Mouse (Mus musculus) heart, embryonic 10.5 days (tissue): ENCODE results near the gene Pla2g12a. TPM values are rescaled to one million over a fixed set of nuclear protein-coding genes. Genes with fewer than 3 reads are reported as not detected.

Experiments used
- DNase-seq: peaks from one replicate; pipeline ENCODE4 v3.0.0-alpha.2; 2017; ENCODE audit warnings: low spot score
- H3K27ac ChIP-seq: fragments of 300-500 bp; sonication (generic); 2 replicates; pipeline ENCODE4 v1.5.1; 2016; ENCODE audit warnings: mild to moderate bottlenecking
- H3K27me3 ChIP-seq: fragments of 300-500 bp; sonication (generic); 2 replicates; pipeline ENCODE4 v1.6.1; 2016; ENCODE audit warnings: mild to moderate bottlenecking; ENCODE audit not compliant: poor library complexity, insufficient read depth, severe bottlenecking
- H3K36me3 ChIP-seq: fragments of 300-500 bp; sonication (generic); 2 replicates; pipeline ENCODE4 v1.6.1; 2016; ENCODE audit warnings: mild to moderate bottlenecking, moderate library complexity
- H3K4me1 ChIP-seq: fragments of 300-500 bp; sonication (generic); 2 replicates; pipeline ENCODE4 v1.6.1; 2016; ENCODE audit warnings: mild to moderate bottlenecking
- H3K4me3 ChIP-seq: fragments of 300-500 bp; sonication (generic); 2 replicates; pipeline ENCODE4 v1.5.1; 2016; ENCODE audit warnings: mild to moderate bottlenecking, moderate library complexity
- H3K9me3 ChIP-seq: fragments of 300-500 bp; sonication (generic); 2 replicates; pipeline ENCODE4 v1.6.1; 2016; ENCODE audit warnings: mild to moderate bottlenecking, moderate library complexity
- WGBS: fragments of 180-500 bp; shearing (Covaris S2); methylation state at CpG from one replicate; pipeline ENCODE4 v1.1.7; 2016; 5-methylcytosine and 5-hydroxymethylcytosine counted together
- polyA plus RNA-seq: library from polyadenylated mRNA; unstranded; fragments of >200 nt; fragmentation: Nextera tagmentation; extraction: Ambion mirVana; gene quantifications from 2 replicates; pipeline ENCODE4 v1.2.1, GENCODE M21; 2016

The Pla2g12a gene
- 53.3 and 64.1 TPM in 2 replicates for polyA plus RNA-seq

DNA sequence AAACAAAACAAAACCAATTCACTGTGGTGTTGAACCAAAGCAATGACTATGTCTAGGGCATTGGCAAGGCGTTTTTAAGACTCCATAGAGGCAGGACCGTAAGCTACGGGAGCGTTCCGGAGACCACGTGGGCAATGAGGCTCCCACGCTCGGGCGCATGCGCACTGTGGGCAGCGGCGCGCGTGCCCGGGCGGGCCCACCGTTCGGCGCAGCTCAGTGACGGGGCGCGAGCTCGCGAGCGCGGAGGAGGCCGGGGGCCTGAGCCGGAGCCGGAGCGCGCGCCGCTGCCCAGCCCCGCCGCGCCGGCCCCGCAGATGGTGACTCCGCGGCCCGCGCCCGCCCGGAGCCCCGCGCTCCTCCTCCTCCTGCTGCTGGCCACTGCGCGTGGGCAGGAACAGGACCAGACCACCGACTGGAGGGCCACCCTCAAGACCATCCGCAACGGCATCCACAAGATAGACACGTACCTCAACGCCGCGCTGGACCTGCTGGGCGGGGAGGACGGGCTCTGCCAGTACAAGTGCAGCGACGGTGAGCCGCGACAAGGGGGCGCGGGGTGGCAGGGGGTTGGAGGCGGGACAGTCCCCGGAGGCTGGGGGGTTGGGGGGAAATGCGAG lies at the start of gene Pla2g12a:
Gene Pla2g12a, plus strand, starts transcription at position 202 of the 617 bp plus-strand sequence.
- WGBS = under 1% methylated on average over 64 of the region's 66 CpGs
- Histone ChIP-seq H3K9me3 (no peaks in the 10 kb centered on the region), H3K36me3 (no peaks in the 10 kb centered on the region), H3K4me1 (peaks cover 14% of the 10 kb centered on the region), H3K27ac (peak within 1 kb of the TSS; percentile 92), H3K4me3 (peak within 1 kb of the TSS; percentile 79), H3K27me3 (no peaks in the 10 kb centered on the region)
- peak; percentile 90 for DNase-seq

DNA sequence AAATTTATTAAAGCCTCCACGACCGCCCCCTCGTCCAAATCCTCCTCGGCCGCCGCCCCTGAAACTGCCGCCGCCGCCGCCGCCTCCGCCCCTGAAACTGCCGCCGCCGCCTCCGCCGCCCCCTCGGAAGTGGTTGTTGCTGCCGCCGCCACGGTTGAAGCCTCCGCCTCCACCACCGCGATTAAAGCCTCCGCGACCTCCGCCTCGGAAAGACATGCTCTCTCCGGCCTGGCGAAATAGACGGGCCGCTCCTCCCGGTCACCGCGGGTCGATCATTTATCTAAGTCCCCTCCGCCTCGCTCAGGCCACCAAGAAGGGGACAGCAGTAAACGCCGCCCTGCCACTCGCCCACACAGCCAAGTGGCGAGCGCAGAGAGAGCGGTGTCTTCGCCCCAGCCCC lies 47.8 kb upstream of the Pla2g12a start:
- WGBS = under 1% methylated on average over 45 of the region's 45 CpGs
- Histone ChIP-seq H3K4me3 (peak overlapping the region; percentile 82), H3K27me3 (no peaks in the 10 kb centered on the region), H3K4me1 (peaks cover 10% of the 10 kb centered on the region), H3K27ac (peak overlapping the region; percentile 91), H3K9me3 (no peaks in the 10 kb centered on the region), H3K36me3 (peaks cover 30% of the 10 kb centered on the region)
- DNase-seq = peak; percentile 79

DNA sequence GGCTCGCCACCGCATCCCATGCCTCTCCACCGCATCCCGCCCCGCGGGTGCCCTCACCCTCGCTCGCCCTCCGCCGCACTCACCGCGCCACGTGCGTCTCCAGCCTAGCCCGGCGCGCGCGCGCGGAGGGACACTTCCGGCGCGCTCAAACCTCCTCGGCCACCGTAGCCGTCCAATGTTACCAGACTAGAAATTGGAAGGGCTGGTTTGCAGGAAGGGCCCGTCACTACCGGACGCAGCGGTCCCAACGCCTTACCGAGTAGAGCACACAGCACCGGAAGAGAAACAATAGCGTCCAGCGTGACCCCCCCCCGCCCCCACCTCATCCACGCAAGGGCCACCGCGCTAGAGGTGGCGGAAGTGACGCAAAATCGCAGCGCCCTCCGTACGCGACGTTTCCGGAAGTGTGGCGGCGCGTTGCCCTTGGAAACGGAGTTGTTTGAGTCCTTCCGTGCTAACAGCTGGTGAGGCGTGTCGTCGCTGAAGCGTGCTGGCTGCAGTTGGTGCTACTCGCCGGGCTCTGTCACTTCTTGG lies 47.3 kb upstream of the Pla2g12a start, which contains the start of gene Gar1:
Gene Gar1, minus strand, starts transcription at position 362 of the 534 bp plus-strand sequence.
- Histone ChIP-seq H3K27ac (peak within 1 kb of the TSS; percentile 91), H3K4me3 (peak within 1 kb of the TSS; percentile 82), H3K36me3 (peaks cover 25% of the 10 kb centered on the region), H3K27me3 (no peaks in the 10 kb centered on the region), H3K9me3 (no peaks in the 10 kb centered on the region), H3K4me1 (peaks cover 14% of the 10 kb centered on the region)
- under 1% methylated on average over 60 of the region's 60 CpGs for WGBS
- peak; percentile 97 for DNase-seq

DNA sequence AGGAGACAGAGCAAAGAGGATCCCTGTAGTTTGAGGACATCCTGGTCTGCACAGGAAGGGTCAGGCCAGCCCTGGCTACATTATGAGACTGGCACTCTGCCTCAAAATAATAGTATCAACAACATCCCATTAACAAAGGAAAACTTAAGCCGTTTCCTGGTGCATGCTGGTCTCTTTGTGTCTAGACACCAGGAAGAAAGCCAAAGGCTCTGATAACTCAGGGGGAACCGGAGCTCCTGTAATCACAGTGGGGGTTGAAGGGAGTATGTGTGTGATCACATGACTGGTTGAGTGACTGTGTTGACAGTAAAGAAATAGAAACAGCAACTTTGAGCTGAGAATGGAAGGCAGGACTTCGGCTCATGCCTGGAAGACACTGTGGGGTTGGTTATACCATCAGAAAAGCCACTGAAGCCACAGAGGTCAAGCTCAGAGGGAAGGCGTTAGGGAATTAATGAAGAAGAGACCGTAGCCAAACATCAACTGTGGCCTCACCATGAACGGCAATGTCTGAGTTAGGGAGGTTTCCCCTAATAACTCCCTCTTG lies 42.9 kb upstream of the Pla2g12a start, which contains the start of gene Cfi:
Gene Cfi, plus strand, starts transcription at position 497 of the 547 bp plus-strand sequence.
- H3K27me3 ChIP-seq = no peaks in the 10 kb centered on the region
- DNase-seq = no peak
- WGBS = 47% methylated on average over 6 of the region's 6 CpGs
- peaks cover 6% of the 10 kb centered on the region; the same call in 1 of the 2 replicates for H3K4me1 ChIP-seq
- H3K9me3 ChIP-seq = no peaks in the 10 kb centered on the region
- H3K4me3 ChIP-seq = 0 out of 2 replicates have a peak within 1 kb of the TSS, but pooled peaks have one; percentile 22
- no peaks in the 10 kb centered on the region for H3K36me3 ChIP-seq
- H3K27ac ChIP-seq = peak within 1 kb of the TSS; percentile 43; the same call in 1 of the 2 replicates

DNA sequence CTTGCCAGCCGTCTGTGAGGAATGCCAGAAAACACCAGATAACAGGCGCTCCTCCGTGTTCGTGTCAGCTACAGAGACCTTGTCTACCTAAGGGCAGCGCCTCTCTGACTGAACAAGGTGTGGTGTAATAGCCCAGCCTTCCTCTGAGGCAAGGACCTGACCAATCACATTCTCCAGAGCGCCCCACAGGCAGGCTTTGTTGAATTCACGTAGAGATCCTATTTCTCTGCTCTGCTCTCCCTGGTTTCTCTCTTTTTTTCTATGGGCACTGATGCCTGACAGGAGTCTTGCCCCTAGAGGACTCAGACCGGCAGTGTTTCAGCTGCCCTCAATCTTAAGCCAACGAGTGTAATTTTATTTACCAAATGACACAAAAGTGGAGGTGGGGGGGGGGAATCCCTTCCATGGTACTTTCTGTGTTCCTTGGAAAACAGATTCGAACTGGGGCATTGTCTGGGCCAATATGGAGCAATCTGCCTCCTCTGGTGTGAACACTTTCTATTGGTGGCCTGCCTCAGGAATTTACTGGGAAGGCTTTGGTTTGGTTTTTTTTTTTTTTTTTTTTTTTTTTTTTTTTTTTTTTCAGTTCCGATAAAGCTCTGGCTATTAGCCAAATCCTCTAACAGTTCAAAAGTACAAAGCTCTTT lies 42.2 kb upstream of the Pla2g12a start:
- peaks cover 6% of the 10 kb centered on the region; the same call in 1 of the 2 replicates for H3K4me1 ChIP-seq
- H3K4me3 ChIP-seq = 0 out of 2 replicates have a peak overlapping the region, but pooled peaks have one; percentile 22
- 14% methylated on average over 11 of the region's 11 CpGs for WGBS
- no peaks in the 10 kb centered on the region for H3K27me3 ChIP-seq
- H3K36me3 ChIP-seq = no peaks in the 10 kb centered on the region
- peak; percentile 73 for DNase-seq
- H3K27ac ChIP-seq = peak overlapping the region; percentile 43; the same call in 1 of the 2 replicates
- no peaks in the 10 kb centered on the region for H3K9me3 ChIP-seq

DNA sequence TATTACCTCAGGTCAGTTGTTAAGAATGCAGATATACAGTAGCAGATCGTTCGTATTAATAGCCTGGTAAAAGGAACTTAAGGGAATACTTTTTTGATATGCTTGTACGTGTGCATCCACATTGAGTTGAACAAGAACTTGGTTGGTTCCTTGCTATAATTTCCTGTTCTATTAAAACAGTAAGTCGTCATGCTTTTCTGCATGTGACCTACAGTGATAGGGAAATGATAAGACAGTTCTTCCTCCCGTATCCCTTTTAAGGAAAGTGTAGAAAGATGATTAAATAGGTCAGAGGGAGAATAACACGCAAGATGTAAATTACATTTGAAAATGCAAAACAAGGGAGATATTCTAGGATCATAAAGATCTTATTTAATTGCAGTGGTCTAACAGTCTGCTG lies 41.4 kb upstream of the Pla2g12a start:
- 77% methylated on average over 6 of the region's 6 CpGs for WGBS
- Histone ChIP-seq H3K27ac (no peak overlapping the region), H3K9me3 (no peaks in the 10 kb centered on the region), H3K27me3 (no peaks in the 10 kb centered on the region), H3K4me1 (peaks cover 6% of the 10 kb centered on the region; the same call in 1 of the 2 replicates), H3K4me3 (no peak overlapping the region), H3K36me3 (no peaks in the 10 kb centered on the region)
- no peak for DNase-seq

DNA sequence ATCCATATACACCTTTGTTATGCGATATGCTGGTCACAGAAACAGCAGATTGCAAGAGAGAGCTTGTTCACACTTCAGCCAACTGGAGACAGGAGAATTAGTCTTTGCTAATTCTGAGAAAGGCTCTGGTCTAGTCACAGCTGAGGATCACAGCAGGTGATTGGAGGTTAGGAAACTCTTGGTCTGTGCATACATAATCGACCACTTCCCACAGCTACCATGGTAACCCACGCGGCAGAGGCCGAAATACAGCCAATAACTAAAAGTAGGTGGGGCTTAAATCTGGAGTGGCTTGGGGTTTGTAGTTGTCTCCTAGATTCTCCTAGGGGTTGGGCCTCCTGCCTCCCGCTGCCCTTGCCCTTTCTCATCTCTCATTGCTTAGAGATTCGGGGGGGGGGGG lies 40.4 kb upstream of the Pla2g12a start:
- H3K27me3 ChIP-seq = no peaks in the 10 kb centered on the region
- no peak overlapping the region for H3K4me3 ChIP-seq
- H3K36me3 ChIP-seq = no peaks in the 10 kb centered on the region
- WGBS = 41% methylated on average over 7 of the region's 7 CpGs
- H3K9me3 ChIP-seq = no peaks in the 10 kb centered on the region
- H3K27ac ChIP-seq = no peak overlapping the region
- DNase-seq = no peak
- H3K4me1 ChIP-seq = peaks cover 6% of the 10 kb centered on the region; the same call in 1 of the 2 replicates

DNA sequence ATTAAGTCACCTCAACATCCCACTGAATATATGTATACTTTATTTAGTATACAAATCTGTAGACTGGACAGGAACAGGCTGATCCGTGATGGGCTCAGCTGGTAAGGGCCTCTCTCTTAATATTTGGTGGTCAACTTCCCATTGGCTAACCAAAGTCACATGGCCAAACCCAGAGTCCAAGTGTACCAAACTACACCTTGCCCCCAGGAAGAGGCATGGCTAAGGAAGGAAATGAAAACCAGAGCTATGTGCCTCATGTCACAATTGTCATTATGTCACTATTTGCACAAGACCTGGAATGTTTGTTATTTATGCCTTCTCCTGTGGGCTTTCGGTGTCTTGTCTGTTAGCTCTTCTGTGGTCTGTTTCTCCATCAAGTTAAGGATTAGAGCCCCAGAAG lies 32.5 kb upstream of the Pla2g12a start:
- no peaks in the 10 kb centered on the region for H3K9me3 ChIP-seq
- WGBS = 79% methylated on average over 2 of the region's 2 CpGs
- no peak for DNase-seq
- no peaks in the 10 kb centered on the region for H3K36me3 ChIP-seq
- no peaks in the 10 kb centered on the region for H3K4me1 ChIP-seq
- no peak overlapping the region for H3K4me3 ChIP-seq
- H3K27me3 ChIP-seq = 0 out of 2 replicates have a peak, but pooled peaks cover 3% of the 10 kb centered on the region
- no peak overlapping the region for H3K27ac ChIP-seq

DNA sequence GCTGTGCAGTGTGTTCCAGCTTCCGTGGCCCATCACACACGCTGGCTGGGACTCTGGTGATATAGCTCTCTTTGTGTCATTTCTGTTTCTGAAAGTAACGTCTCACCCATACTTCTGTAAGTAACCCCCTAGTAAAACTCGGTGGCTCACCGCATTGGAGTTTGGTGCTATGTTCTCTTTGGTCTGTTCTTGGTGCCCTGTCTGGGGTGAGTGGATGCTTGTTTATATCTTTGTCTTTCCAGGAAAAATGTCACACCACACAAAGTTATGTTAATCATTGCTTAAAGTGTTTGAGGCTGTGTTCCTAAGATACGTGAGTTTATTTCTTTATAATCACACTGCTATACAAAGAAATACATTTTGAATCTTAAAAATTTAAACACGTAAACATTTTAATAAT lies 31.6 kb upstream of the Pla2g12a start:
- no peaks in the 10 kb centered on the region for H3K9me3 ChIP-seq
- 80% methylated on average over 7 of the region's 7 CpGs for WGBS
- H3K36me3 ChIP-seq = no peaks in the 10 kb centered on the region
- no peak overlapping the region for H3K27ac ChIP-seq
- no peak for DNase-seq
- no peak overlapping the region for H3K4me3 ChIP-seq
- H3K27me3 ChIP-seq = 0 out of 2 replicates have a peak, but pooled peaks cover 3% of the 10 kb centered on the region
- no peaks in the 10 kb centered on the region for H3K4me1 ChIP-seq

DNA sequence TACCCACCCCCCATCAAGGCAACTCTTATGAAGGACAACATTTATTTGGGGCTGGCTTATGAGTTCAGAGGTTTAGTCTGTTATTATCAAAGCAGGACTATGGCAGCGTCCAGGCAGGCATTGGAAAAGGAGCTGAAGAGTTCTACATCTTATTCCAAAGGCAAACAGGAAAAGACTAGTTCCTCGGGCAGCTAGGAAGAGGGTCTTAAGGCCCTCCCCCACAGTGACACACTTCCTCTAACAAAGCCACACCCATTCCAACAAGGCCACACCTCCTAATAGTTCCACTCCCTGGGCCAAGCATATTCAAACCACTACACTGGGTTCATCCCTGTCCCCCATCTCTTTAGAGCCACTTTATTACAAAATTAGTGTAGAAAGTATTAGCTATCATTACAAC lies 15.8 kb upstream of the Pla2g12a start:
- H3K9me3 ChIP-seq = peaks cover 2% of the 10 kb centered on the region
- no peaks in the 10 kb centered on the region for H3K4me1 ChIP-seq
- H3K36me3 ChIP-seq = no peaks in the 10 kb centered on the region
- no peak overlapping the region for H3K27ac ChIP-seq
- no peak overlapping the region for H3K4me3 ChIP-seq
- H3K27me3 ChIP-seq = no peaks in the 10 kb centered on the region
- no peak for DNase-seq
- 61% methylated on average over 2 of the region's 2 CpGs for WGBS

DNA sequence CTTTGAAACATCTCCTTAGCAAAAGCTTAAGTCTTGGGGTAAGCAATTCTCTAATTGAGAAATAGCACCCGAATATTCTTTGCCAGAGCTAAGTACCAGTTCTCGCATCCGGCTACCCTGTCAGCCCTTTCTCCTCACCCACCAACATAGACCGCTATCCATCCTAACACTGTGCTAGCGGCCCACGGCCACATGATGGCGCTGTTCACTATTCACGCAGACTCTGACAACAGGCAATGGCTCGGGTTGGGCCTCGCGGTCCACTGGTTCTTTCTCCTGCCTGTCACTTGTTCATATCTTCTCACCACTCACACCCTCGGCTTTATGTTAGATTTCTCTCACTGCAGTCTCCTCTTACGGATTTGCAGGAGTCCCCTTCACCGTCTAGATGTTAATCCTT lies 14.7 kb upstream of the Pla2g12a start:
- peak; percentile 79 for DNase-seq
- WGBS = 41% methylated on average over 14 of the region's 14 CpGs
- no peak overlapping the region for H3K4me3 ChIP-seq
- no peaks in the 10 kb centered on the region for H3K27me3 ChIP-seq
- H3K4me1 ChIP-seq = no peaks in the 10 kb centered on the region
- H3K36me3 ChIP-seq = no peaks in the 10 kb centered on the region
- H3K27ac ChIP-seq = no peak overlapping the region
- H3K9me3 ChIP-seq = no peaks in the 10 kb centered on the region

DNA sequence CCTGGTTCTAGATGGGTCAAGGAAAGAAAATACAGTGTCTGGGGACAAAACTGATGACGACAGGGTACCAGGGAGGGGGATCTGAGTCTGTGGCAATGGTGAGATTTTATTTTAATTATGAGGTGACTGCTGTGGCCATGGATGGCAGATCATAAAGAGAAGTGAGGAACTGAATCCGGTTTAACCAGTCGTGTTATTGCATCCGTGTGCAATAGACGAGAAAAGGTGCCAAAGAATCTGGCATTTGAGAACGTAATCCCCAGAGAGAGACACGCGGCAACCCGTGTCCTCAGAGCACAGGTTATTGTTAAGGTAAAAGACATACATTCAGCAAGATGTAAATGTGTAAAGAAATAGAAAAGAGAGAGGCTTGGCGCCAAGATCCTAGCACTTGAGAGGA lies 1.1 kb upstream of the Pla2g12a start:
- no peaks in the 10 kb centered on the region for H3K27me3 ChIP-seq
- H3K9me3 ChIP-seq = no peaks in the 10 kb centered on the region
- WGBS = 90% methylated on average over 10 of the region's 10 CpGs
- peaks cover 14% of the 10 kb centered on the region for H3K4me1 ChIP-seq
- H3K4me3 ChIP-seq = no peak overlapping the region
- H3K36me3 ChIP-seq = no peaks in the 10 kb centered on the region
- DNase-seq = no peak
- no peak overlapping the region for H3K27ac ChIP-seq
